Mouse (Mus musculus) ovary, postnatal 10 days (tissue): ENCODE measurements at regions not wholly inside any gene's neighbourhood (a gene's known extent, or its start where the extent isn't known, plus 50 kb on each side); places are given as distances from the start of the nearest gene placed in this dataset.
"Not testable (repeated sequence)": the region's sequence is repeated elsewhere in the genome, so short reads cannot be mapped to it uniquely, and the experiment has no call there.

Experiments used
- DNase-seq: peaks from one replicate; pipeline ENCODE4 v3.0.0; 2022; ENCODE audit warnings: low spot score

- no peak for DNase-seq
Observed at GRCm38 (mm10) chr8:18005660-18006059, 972.4 kb downstream of the Defb40 start.

GRCm38 (mm10) chr8:18000750-18001149 is 977.3 kb downstream of the Defb40 start:
- no peak for DNase-seq

GRCm38 (mm10) chr8:17984779-17985178 is 993.3 kb downstream of the Defb40 start:
- DNase-seq = no peak

GRCm38 (mm10) chr8:17948848-17949247 is 1029.2 kb downstream of the Defb40 start:
- no peak for DNase-seq

- DNase-seq = no peak
Observed at GRCm38 (mm10) chr8:17948053-17948834, 1029.8 kb downstream of the Defb40 start.

- DNase-seq = no peak
Observed at GRCm38 (mm10) chr8:17934696-17935095, 1043.4 kb downstream of the Defb40 start.

GRCm38 (mm10) chr8:17909316-17909715 is 1068.7 kb downstream of the Defb40 start:
- no peak for DNase-seq

- not testable (repeated sequence) for DNase-seq
Observed at GRCm38 (mm10) chr8:17888598-17888997, 1089.5 kb downstream of the Defb40 start.

- no peak for DNase-seq
Observed at GRCm38 (mm10) chr8:17863388-17863787, 1114.7 kb downstream of the Defb40 start.
